Mouse (Mus musculus): ENCODE data around the gene Nktr. TPM values are rescaled to one million over a fixed set of nuclear protein-coding genes. Genes with fewer than 3 reads are reported as not detected.

Nktr gene
- polyA plus RNA-seq (2016; fragmentation: Nextera tagmentation; extraction: Ambion mirVana) = 47.2 and 58.8 TPM in 2 replicates

- Histone ChIP-seq H3K27me3 (ENCODE audit: low read depth, poor library complexity, severe bottlenecking) (no peaks in the 10 kb centered on the region), H3K4me3 (peak within 1 kb of the TSS; percentile 93)
- WGBS = under 1% methylated on average over 61 of the region's 61 CpGs
Measured at GRCm38 (mm10) chr9:121718792-121719318, at the start of gene Nktr. Gene Nktr, plus strand, starts transcription at chr9:121719169.

DNA sequence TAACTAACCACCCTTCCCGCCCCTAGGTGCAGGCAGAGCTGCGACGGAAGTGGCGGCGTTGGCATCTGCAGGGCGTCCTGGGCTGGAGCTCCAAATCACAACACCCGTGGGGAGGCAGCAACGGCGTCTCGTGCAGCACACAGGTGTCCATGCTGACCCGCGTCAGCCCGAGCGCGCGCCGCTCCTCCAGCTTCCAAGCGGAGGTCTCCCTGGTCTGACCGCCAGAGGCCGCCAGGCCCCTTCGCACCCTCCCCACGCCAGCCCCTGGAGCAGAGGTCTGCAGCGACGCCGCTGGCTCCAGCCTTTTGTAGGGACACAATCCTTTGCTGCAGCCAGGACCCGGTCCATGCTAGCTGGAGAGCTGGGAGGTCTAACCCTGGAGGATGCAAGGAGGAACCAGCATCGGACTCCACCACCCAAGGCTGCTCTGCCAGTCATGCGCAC lies 49.6 kb upstream of the Nktr start:
- 1% methylated on average over 28 of the region's 28 CpGs for WGBS
- H3K27me3 ChIP-seq (ENCODE audit: low read depth, poor library complexity, severe bottlenecking) = peaks cover 62% of the 10 kb centered on the region

More at GRCm38 (mm10) chr9:121718792-121719318, at the start of gene Nktr:
- Histone ChIP-seq H3K4me1 (peaks cover 15% of the 10 kb centered on the region), H3K27ac (peak within 1 kb of the TSS; percentile 97), H3K9me3 (replicated peaks) (no peaks in the 10 kb centered on the region), H3K36me3 (peaks cover 7% of the 10 kb centered on the region)
- peak; percentile 94 for DNase-seq (ENCODE audit: low spot score)

DNA sequence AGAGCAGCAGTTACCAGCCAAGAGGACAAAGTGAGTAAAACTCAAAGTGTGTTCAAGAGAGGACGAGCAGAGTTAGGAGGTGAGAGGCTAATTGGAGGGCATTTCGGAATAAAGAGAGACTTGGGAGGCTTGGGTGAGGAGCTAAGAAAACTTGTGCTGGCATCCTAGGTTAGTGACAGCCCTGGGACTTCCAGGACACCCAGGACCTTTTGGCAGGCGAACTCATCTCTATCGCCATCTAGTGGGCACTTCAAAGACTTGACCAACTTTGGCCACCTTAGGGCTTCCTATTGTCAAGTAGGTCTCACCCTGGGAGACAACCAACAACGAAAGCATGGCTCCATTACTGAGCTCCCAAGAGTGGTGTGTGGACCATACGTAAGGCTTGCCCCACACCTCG lies 47.7 kb upstream of the Nktr start:
- Histone ChIP-seq H3K27me3 (ENCODE audit: low read depth, poor library complexity, severe bottlenecking) (peaks cover 49% of the 10 kb centered on the region), H3K4me3 (no peak overlapping the region), H3K9me3 (replicated peaks) (no peaks in the 10 kb centered on the region), H3K4me1 (peaks cover 50% of the 10 kb centered on the region), H3K27ac (no peak overlapping the region), H3K36me3 (no peaks in the 10 kb centered on the region)
- 26% methylated on average over 7 of the region's 7 CpGs for WGBS
- peak; percentile 57 for DNase-seq (ENCODE audit: low spot score)

More for the DNA sequence above, 49.6 kb upstream of the Nktr start:
- H3K36me3 ChIP-seq = no peaks in the 10 kb centered on the region
- H3K9me3 ChIP-seq (replicated peaks) = no peaks in the 10 kb centered on the region
- DNase-seq (ENCODE audit: low spot score) = peak; percentile 86
- peak overlapping the region; percentile 46 for H3K4me3 ChIP-seq
- peak overlapping the region; percentile 66 for H3K27ac ChIP-seq
- peaks cover 54% of the 10 kb centered on the region for H3K4me1 ChIP-seq

DNA sequence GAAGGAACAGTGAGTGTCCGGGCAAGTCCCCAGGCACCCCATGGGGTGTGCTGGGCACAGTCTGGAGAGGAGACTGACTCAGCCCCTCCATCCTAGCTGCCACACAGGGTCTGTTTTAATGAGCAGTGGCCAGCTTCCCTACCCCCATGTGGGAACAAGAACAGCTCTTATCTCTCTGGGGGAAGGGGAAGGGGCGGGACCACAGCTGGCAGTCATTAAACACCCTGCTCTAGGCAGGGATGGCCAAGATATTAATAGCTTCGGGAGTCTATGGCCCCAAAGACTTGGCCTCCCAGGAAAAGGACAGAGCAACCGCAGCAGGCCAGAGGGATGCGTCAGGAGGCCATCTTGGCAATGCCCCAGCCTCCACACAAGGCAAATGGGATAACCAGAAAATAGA lies 46.7 kb upstream of the Nktr start:
- DNase-seq (ENCODE audit: low spot score) = no peak
- Histone ChIP-seq H3K4me1 (peaks cover 40% of the 10 kb centered on the region), H3K27me3 (ENCODE audit: low read depth, poor library complexity, severe bottlenecking) (peaks cover 40% of the 10 kb centered on the region), H3K27ac (no peak overlapping the region; the same call in 1 of the 2 replicates), H3K4me3 (no peak overlapping the region), H3K9me3 (replicated peaks) (no peaks in the 10 kb centered on the region), H3K36me3 (no peaks in the 10 kb centered on the region)
- WGBS = 59% methylated on average over 5 of the region's 5 CpGs

DNA sequence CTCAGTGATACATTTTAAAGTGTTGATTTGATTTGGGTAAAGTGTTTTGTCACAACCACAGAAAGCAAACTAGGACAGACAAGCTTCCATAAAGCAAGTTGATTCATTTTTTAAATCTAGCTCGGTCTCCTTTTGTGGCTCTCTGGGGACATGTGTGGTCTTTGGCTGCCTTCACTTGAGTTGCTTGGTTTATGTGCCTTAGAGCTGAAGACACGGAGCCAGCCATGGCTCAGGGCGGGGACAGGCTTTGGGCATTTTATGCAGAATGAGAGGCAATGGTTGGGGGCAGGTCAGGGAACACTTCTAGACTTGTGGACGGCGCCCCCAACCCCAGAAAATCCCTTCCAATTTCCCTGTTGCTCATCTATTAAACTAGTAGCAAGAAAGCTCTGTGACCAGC lies 45.3 kb upstream of the Nktr start:
- Histone ChIP-seq H3K27me3 (ENCODE audit: low read depth, poor library complexity, severe bottlenecking) (peaks cover 26% of the 10 kb centered on the region), H3K27ac (no peak overlapping the region), H3K9me3 (replicated peaks) (no peaks in the 10 kb centered on the region), H3K4me1 (peaks cover 37% of the 10 kb centered on the region), H3K36me3 (no peaks in the 10 kb centered on the region), H3K4me3 (no peak overlapping the region)
- WGBS = 92% methylated on average over 5 of the region's 5 CpGs
- no peak for DNase-seq (ENCODE audit: low spot score)

- 86% methylated on average over 9 of the region's 9 CpGs for WGBS
- H3K27ac ChIP-seq = no peak overlapping the region
- H3K36me3 ChIP-seq = no peaks in the 10 kb centered on the region
- no peak overlapping the region for H3K4me3 ChIP-seq
- H3K27me3 ChIP-seq (ENCODE audit: low read depth, poor library complexity, severe bottlenecking) = peaks cover 13% of the 10 kb centered on the region
- DNase-seq (ENCODE audit: low spot score) = no peak
- peaks cover 25% of the 10 kb centered on the region for H3K4me1 ChIP-seq
- H3K9me3 ChIP-seq (replicated peaks) = no peaks in the 10 kb centered on the region
Measured at GRCm38 (mm10) chr9:121675011-121675410, 44.0 kb upstream of the Nktr start.

DNA sequence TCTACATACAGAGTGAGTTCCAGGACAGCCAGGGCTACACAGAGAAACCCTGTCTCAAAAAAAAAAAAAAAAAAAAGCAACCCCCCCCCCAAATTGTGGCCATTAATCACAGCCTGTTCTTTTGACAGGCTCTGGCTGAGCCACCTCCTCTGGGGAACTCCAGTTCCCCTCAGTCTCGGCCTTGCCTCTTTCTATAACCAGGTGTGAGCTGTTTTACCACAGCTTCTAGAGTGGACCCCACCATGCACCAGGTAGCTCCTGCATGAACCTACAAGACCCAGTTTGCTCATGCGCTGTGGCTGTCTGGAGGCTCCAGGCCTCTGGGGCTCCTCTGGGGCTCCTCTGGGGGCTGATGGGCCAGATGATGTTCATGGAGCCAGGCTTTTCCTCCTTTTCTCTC lies 43.4 kb upstream of the Nktr start:
- Histone ChIP-seq H3K36me3 (no peaks in the 10 kb centered on the region), H3K9me3 (replicated peaks) (no peaks in the 10 kb centered on the region), H3K27me3 (ENCODE audit: low read depth, poor library complexity, severe bottlenecking) (peaks cover 7% of the 10 kb centered on the region), H3K4me1 (peaks cover 21% of the 10 kb centered on the region), H3K27ac (no peak overlapping the region), H3K4me3 (no peak overlapping the region)
- WGBS = 92% methylated on average over 2 of the region's 2 CpGs
- DNase-seq (ENCODE audit: low spot score) = no peak

DNA sequence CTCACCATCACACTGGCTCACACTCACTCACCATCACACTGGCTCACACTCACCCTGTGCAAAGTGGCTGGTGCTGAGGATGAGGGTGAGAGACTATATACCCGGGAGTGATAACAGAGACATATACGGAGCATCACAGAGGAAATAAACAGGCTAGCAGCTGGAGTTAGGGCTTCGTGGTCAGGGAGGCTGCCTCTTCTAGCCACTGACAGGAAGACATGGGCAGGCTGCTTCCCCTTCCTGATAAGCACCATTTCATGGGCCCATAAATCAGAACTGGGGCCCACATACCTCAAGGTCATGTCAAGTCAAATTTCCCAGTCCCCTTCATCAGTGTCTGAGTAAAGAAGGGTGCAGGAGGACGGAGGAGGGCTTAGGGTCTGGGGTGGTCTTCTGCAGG lies 41.9 kb upstream of the Nktr start:
- peaks cover 8% of the 10 kb centered on the region; the same call in 1 of the 2 replicates for H3K27me3 ChIP-seq (ENCODE audit: low read depth, poor library complexity, severe bottlenecking)
- WGBS = 69% methylated on average over 4 of the region's 4 CpGs
- peaks cover 17% of the 10 kb centered on the region for H3K4me1 ChIP-seq
- no peak for DNase-seq (ENCODE audit: low spot score)
- no peak overlapping the region for H3K4me3 ChIP-seq
- peaks cover 5% of the 10 kb centered on the region for H3K36me3 ChIP-seq
- H3K27ac ChIP-seq = no peak overlapping the region
- H3K9me3 ChIP-seq (replicated peaks) = no peaks in the 10 kb centered on the region

DNA sequence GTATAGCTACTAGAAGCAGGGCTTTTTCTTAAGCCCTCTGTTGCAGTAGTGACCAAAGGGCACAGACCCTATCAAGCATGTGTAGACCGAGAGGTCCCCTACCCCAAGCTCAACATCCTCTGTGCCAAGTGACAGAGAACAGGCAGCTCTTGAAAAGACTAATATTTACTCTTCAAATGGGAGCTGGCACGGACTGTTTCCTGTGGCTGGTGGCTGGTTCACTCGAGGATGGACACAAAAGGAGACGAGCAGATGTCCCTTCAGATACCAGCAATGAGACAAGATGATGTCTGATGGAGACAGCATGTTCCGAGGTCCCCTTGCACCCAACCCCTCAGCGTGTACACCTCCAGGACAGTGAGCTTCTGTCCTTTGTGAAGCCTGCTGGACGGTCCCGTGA lies 41.5 kb upstream of the Nktr start:
- H3K4me1 ChIP-seq = peaks cover 13% of the 10 kb centered on the region
- H3K9me3 ChIP-seq (replicated peaks) = no peaks in the 10 kb centered on the region
- peaks cover 9% of the 10 kb centered on the region for H3K36me3 ChIP-seq
- no peak overlapping the region for H3K27ac ChIP-seq
- 84% methylated on average over 8 of the region's 8 CpGs for WGBS
- H3K4me3 ChIP-seq = no peak overlapping the region
- DNase-seq (ENCODE audit: low spot score) = no peak
- H3K27me3 ChIP-seq (ENCODE audit: low read depth, poor library complexity, severe bottlenecking) = peaks cover 12% of the 10 kb centered on the region; the same call in 1 of the 2 replicates

- Histone ChIP-seq H3K9me3 (replicated peaks) (no peaks in the 10 kb centered on the region), H3K4me3 (no peak overlapping the region), H3K36me3 (peaks cover 17% of the 10 kb centered on the region), H3K27ac (no peak overlapping the region), H3K27me3 (ENCODE audit: low read depth, poor library complexity, severe bottlenecking) (peaks cover 14% of the 10 kb centered on the region; the same call in 1 of the 2 replicates), H3K4me1 (peaks cover 9% of the 10 kb centered on the region; the same call in 1 of the 2 replicates)
- WGBS = 24% methylated on average over 6 of the region's 6 CpGs
- peak; percentile 77 for DNase-seq (ENCODE audit: low spot score)
Measured at GRCm38 (mm10) chr9:121679549-121679948, 39.4 kb upstream of the Nktr start.

- Histone ChIP-seq H3K9me3 (replicated peaks) (no peaks in the 10 kb centered on the region), H3K4me1 (peaks cover 9% of the 10 kb centered on the region; the same call in 1 of the 2 replicates), H3K27ac (no peak overlapping the region), H3K4me3 (no peak overlapping the region), H3K36me3 (peaks cover 30% of the 10 kb centered on the region), H3K27me3 (ENCODE audit: low read depth, poor library complexity, severe bottlenecking) (peaks cover 14% of the 10 kb centered on the region; the same call in 1 of the 2 replicates)
- no peak for DNase-seq (ENCODE audit: low spot score)
- 88% methylated on average over 8 of the region's 8 CpGs for WGBS
Measured at GRCm38 (mm10) chr9:121681191-121681590, 37.8 kb upstream of the Nktr start.

DNA sequence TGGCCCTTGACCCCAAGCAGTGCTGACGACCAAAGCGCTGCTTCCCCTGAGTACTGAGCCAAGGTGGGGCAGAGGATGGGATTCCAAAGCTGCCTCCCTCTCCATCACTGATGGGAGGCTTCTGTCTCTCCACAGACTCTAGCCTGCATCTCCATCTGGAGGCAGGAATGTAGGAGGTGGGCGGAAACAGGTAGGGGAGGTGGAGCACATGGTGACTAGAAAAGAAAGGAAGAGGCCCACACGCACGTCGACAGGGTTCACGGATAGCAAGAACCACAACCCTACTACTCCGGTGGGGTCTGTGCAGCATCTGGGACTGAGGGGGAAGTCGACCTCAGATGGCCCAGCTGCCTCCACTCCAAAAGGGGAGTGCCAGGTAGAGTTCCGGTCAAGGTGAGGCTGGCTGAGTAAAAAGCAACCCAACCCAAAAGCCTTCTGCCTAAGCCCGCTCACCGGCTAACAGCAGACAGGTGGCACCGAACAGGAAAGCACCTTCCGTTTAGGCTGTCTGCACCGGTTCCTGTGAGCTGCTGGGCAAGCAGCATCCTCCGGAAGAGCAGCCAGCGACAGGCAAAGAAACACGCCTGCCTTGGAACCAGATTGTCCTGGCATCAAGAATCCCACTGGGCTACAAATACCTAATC lies 36.8 kb upstream of the Nktr start:
- no peak overlapping the region for H3K4me3 ChIP-seq
- H3K27me3 ChIP-seq (ENCODE audit: low read depth, poor library complexity, severe bottlenecking) = peaks cover 14% of the 10 kb centered on the region; the same call in 1 of the 2 replicates
- H3K27ac ChIP-seq = no peak overlapping the region
- H3K9me3 ChIP-seq (replicated peaks) = no peaks in the 10 kb centered on the region
- H3K36me3 ChIP-seq = peaks cover 32% of the 10 kb centered on the region
- no peak for DNase-seq (ENCODE audit: low spot score)
- 73% methylated on average over 18 of the region's 18 CpGs for WGBS
- peaks cover 9% of the 10 kb centered on the region; the same call in 1 of the 2 replicates for H3K4me1 ChIP-seq

DNA sequence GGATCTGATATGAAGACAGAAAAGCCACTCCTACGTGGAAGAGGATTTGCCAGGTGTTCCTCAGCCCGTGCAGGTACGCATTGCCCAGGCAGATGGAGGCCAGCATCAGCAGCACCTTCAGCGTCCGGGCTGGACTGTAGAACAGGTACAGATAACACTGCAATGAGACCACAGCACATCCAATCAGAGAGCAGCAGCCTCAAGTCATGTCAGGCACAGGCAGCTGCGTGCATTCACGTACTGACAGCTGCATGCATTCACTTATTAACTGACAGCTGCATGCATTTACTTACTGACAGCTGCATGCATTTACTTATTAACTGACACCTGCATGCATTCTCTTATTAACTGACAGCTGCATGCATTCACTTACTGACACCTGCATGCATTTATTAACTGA lies 34.3 kb upstream of the Nktr start:
- WGBS = 82% methylated on average over 7 of the region's 7 CpGs
- H3K36me3 ChIP-seq = peaks cover 47% of the 10 kb centered on the region
- no peak overlapping the region for H3K4me3 ChIP-seq
- H3K9me3 ChIP-seq (replicated peaks) = no peaks in the 10 kb centered on the region
- H3K27ac ChIP-seq = no peak overlapping the region
- 0 out of 2 replicates have a peak, but pooled peaks cover 4% of the 10 kb centered on the region for H3K4me1 ChIP-seq
- H3K27me3 ChIP-seq (ENCODE audit: low read depth, poor library complexity, severe bottlenecking) = peaks cover 14% of the 10 kb centered on the region; the same call in 1 of the 2 replicates
- DNase-seq (ENCODE audit: low spot score) = no peak
